Mouse (Mus musculus) Patski (cell line): Measurements from ENCODE around the gene Zbed5. TPM values are rescaled to one million over a fixed set of nuclear protein-coding genes. Genes with fewer than 3 reads are reported as not detected.
"Not testable (repeated sequence)": the region's sequence is repeated elsewhere in the genome, so short reads cannot be mapped to it uniquely, and the experiment has no call there.

ENCODE experiments used
- ATAC-seq: fragments of 100-300 bp; one replicate; pipeline ENCODE4 v1.8.0; 2021
- CTCF ChIA-PET: fragments of 350-600 bp; sonication (Branson Sonifier 250); formaldehyde crosslinking; loops from one replicate; lab custom pipeline; 2022; ENCODE audit warnings: inconsistent platforms; lab: Charles Lee
- POLR2A ChIA-PET: fragments of 350-600 bp; sonication (Branson Sonifier 250); formaldehyde crosslinking; loops from one replicate; lab custom pipeline; 2022; ENCODE audit warnings: antibody characterized with exemption, inconsistent platforms; lab: Charles Lee
- DNase-seq: peaks from one replicate; pipeline ENCODE4 v3.0.0-alpha.2; 2011; ENCODE audit warnings: low read depth, low spot score
- H3K27me3 ChIP-seq: fragments of 371-371 bp; one replicate; pipeline ENCODE4 v1.5.1; 2021
- CTCF ChIP-seq: fragments of 100-300 bp; IDR thresholded peaks from one replicate; pipeline ENCODE4 v1.5.1; 2021
- in situ Hi-C: fragments of 300-500 bp; cut with MboI; formaldehyde crosslinking; loops from 3 replicates; pipeline ENCODE4 v1.11.1; 2018; ENCODE audit warnings: low pct_unique_long_range_greater_than_20kb, mixed read lengths
- polyA plus RNA-seq: library from polyadenylated mRNA; unstranded; gene quantifications from one replicate; pipeline ENCODE4 v1.2.3, GENCODE M21; 2021

Gene Zbed5
- polyA plus RNA-seq, 1 experiment from 2014 or later, result 4.0 TPM

- CTCF ChIA-PET, result interaction anchor here (0.8 to 1.1 kb wide), 2 partner anchors 11 to 73 kb away, joined by 3 to 4 read pairs; no protein-coding TSS in a partner anchor
- in situ Hi-C loops, result no loop called here
- TF ChIP-seq CTCF, result no peak
- no peak for ATAC-seq
- POLR2A ChIA-PET, result no interaction called here
- no peak for DNase-seq
- H3K27me3 ChIP-seq, result no peaks in the 10 kb centered on the region
Observed at GRCm38 (mm10) chr5:129924820-129925452, 29.4 kb downstream of the Zbed5 start.

GRCm38 (mm10) chr5:129925933-129926332 is 30.4 kb downstream of the Zbed5 start:
- ATAC-seq (no peak), DNase-seq (no peak)
- ChIA-PET CTCF (interaction anchor here (1.2 to 2.3 kb wide), 2 partner anchors 14 to 70 kb away, joined by 3 to 8 read pairs; no protein-coding TSS in a partner anchor), POLR2A (interaction anchor here (0.7 kb wide), 1 partner anchor 247 kb away, joined by 3 read pairs; no protein-coding TSS in a partner anchor)
- no peak for TF ChIP-seq CTCF
- in situ Hi-C loops, result no loop called here
- no peaks in the 10 kb centered on the region for H3K27me3 ChIP-seq

GRCm38 (mm10) chr5:129929924-129930855 is 34.7 kb downstream of the Zbed5 start:
- DNase-seq, result no peak
- ChIA-PET POLR2A (interaction anchor here (0.6 kb wide), 1 partner anchor 495 kb away, joined by 4 read pairs; no protein-coding TSS in a partner anchor), CTCF (interaction anchor here (2.5 kb wide), 1 partner anchor 10 kb away, joined by 10 read pairs; no protein-coding TSS in a partner anchor)
- no peak for TF ChIP-seq CTCF
- no peaks in the 10 kb centered on the region for H3K27me3 ChIP-seq
- in situ Hi-C loops, result no loop called here
- ATAC-seq, result no peak

GRCm38 (mm10) chr5:129936941-129937340 is 41.4 kb downstream of the Zbed5 start:
- in situ Hi-C loops, result no loop called here
- CTCF ChIA-PET, result no interaction called here
- DNase-seq, result no peak
- ATAC-seq, result no peak
- TF ChIP-seq CTCF, result no peak
- no peaks in the 10 kb centered on the region for H3K27me3 ChIP-seq
- POLR2A ChIA-PET, result no interaction called here

GRCm38 (mm10) chr5:129940281-129940680 is 44.8 kb downstream of the Zbed5 start:
- H3K27me3 ChIP-seq, result no peaks in the 10 kb centered on the region
- ChIA-PET CTCF (interaction anchor here (0.8 to 2.9 kb wide), 8 partner anchors 9 to 96 kb away, joined by 3 to 10 read pairs (median 4); partner anchors contain the start of gene Nupr1l), POLR2A (interaction anchor here (0.6 kb wide), 1 partner anchor 388 kb away, joined by 5 read pairs; no protein-coding TSS in a partner anchor)
- ATAC-seq (no peak), DNase-seq (no peak)
- in situ Hi-C loops, result no loop called here
- TF ChIP-seq CTCF, result no peak

GRCm38 (mm10) chr5:129940736-129941494 is 45.4 kb downstream of the Zbed5 start:
- ChIA-PET CTCF (interaction anchor here (0.8 to 2.9 kb wide), 8 partner anchors 10 to 95 kb away, joined by 3 to 10 read pairs (median 4); partner anchors contain the start of gene Nupr1l), POLR2A (interaction anchor here (0.6 kb wide), 1 partner anchor 389 kb away, joined by 5 read pairs; no protein-coding TSS in a partner anchor)
- in situ Hi-C loops, result no loop called here
- DNase-seq (no peak), ATAC-seq (peak; percentile 26)
- H3K27me3 ChIP-seq, result no peaks in the 10 kb centered on the region
- no peak for TF ChIP-seq CTCF

- DNase-seq, result peak; percentile 99
- ChIA-PET POLR2A (interaction anchor here (0.7 kb wide), 1 partner anchor 187 kb away, joined by 7 read pairs; no protein-coding TSS in a partner anchor), CTCF (interaction anchor here (1.1 to 2.9 kb wide), 4 partner anchors 10 to 95 kb away, joined by 3 to 10 read pairs (median 5); partner anchors contain the start of gene Nupr1l)
- ATAC-seq, result peak; percentile 96
- H3K27me3 ChIP-seq, result no peaks in the 10 kb centered on the region
- TF ChIP-seq CTCF, result no peak
- in situ Hi-C loops, result no loop called here
Observed at GRCm38 (mm10) chr5:129941495-129942045, 46.0 kb downstream of the Zbed5 start, which contains the start of gene Vkorc1l1. TSS of gene Vkorc1l1 (plus strand) at chr5:129941970.

- ChIA-PET POLR2A (interaction anchor here (0.7 to 0.9 kb wide), 2 partner anchors 12 to 186 kb away, joined by 4 to 7 read pairs; no protein-coding TSS in a partner anchor), CTCF (interaction anchor here (1.3 kb wide), 1 partner anchor 26 kb away, joined by 3 read pairs; no protein-coding TSS in a partner anchor)
- in situ Hi-C loops, H3K27me3 ChIP-seq, DNase-seq: not testable (repeated sequence)
- ATAC-seq, result peak; percentile 2
Observed at GRCm38 (mm10) chr5:129942073-129942939, 46.8 kb downstream of the Zbed5 start.
